Mouse (Mus musculus): Measurements from ENCODE around the gene Trpc1. TPM values are rescaled to one million over a fixed set of nuclear protein-coding genes. Genes with fewer than 3 reads are reported as not detected.
A peak's percentile ranks its signal among the peaks of the same experiment; 100 is the strongest.

The Trpc1 gene
- total RNA-seq, 1 experiment = 2.5 TPM

GRCm38 (mm10) chr9:95696581-95696980 lies 53.6 kb downstream of the Trpc1 start:
- TF ChIP-seq CHD2 (IDR thresholded peaks at IDR 0.05; ENCODE audit: low read depth, low read length) = no peak
- no peak for TF ChIP-seq MAFK (IDR thresholded peaks at IDR 0.05; ENCODE audit: insufficient read depth, low read depth, low read length)
- no peak for TF ChIP-seq ZNF384 (IDR thresholded peaks at IDR 0.05; ENCODE audit: low read depth, low read length)
- TF ChIP-seq ZC3H11A (IDR thresholded peaks at IDR 0.05; ENCODE audit: borderline replicate concordance, low read depth, low read length) = no peak
- no peak for TF ChIP-seq HCFC1 (IDR thresholded peaks at IDR 0.05; ENCODE audit: borderline replicate concordance, insufficient read depth, low read length)
- Histone ChIP-seq H3K36me3 (ENCODE audit: control insufficient read depth, insufficient read depth, low read length, poor library complexity, severe bottlenecking) (peaks cover 2% of the 10 kb centered on the region), H3K9me3 (ENCODE audit: control insufficient read depth, insufficient read depth, low read depth, low read length) (no peaks in the 10 kb centered on the region), H3K27ac (ENCODE audit: insufficient read depth, low read depth, low read length, poor library complexity, severe bottlenecking) (no peak overlapping the region), H3K9ac (ENCODE audit: insufficient read depth, low read depth, low read length, poor library complexity, severe bottlenecking) (no peak overlapping the region), H3K4me1 (ENCODE audit: control insufficient read depth in 2 of 2, insufficient read depth in 2 of 2, low read length in 2 of 2, poor library complexity in 1 of 2) (no peaks in the 10 kb centered on the region), H3K4me3 (ENCODE audit: insufficient read depth in 1 of 2, low read depth in 1 of 2, low read length in 2 of 2, poor library complexity in 1 of 2, severe bottlenecking in 1 of 2) (no peak overlapping the region)
- in situ Hi-C loops (cut with MboI; ENCODE audit: low sequenced_read_pairs in 2 of 2, unreplicated experiment in 2 of 2) = loop anchor here in 1 of 2 experiments (10.0 kb wide), 1 partner anchor 162 kb away; no protein-coding TSS in a partner anchor
- no peak for DNase-seq (ENCODE audit: low read depth, low spot score)

- Histone ChIP-seq H3K4me1 (ENCODE audit: control insufficient read depth in 2 of 2, insufficient read depth in 2 of 2, low read length in 2 of 2, poor library complexity in 1 of 2) (no peaks in the 10 kb centered on the region), H3K9me3 (ENCODE audit: control insufficient read depth, insufficient read depth, low read depth, low read length) (no peaks in the 10 kb centered on the region), H3K9ac (ENCODE audit: insufficient read depth, low read depth, low read length, poor library complexity, severe bottlenecking) (no peak overlapping the region), H3K27ac (ENCODE audit: insufficient read depth, low read depth, low read length, poor library complexity, severe bottlenecking) (no peak overlapping the region), H3K36me3 (ENCODE audit: control insufficient read depth, insufficient read depth, low read length, poor library complexity, severe bottlenecking) (peaks cover 2% of the 10 kb centered on the region), H3K4me3 (ENCODE audit: insufficient read depth in 1 of 2, low read depth in 1 of 2, low read length in 2 of 2, poor library complexity in 1 of 2, severe bottlenecking in 1 of 2) (no peak overlapping the region)
- DNase-seq (ENCODE audit: low read depth, low spot score) = no peak
- TF ChIP-seq CHD2 (IDR thresholded peaks at IDR 0.05; ENCODE audit: low read depth, low read length) = no peak
- peak; percentile 12; the same call in 1 of the 2 replicates for TF ChIP-seq ZNF384 (IDR thresholded peaks at IDR 0.05; ENCODE audit: low read depth, low read length)
- TF ChIP-seq ZC3H11A (IDR thresholded peaks at IDR 0.05; ENCODE audit: borderline replicate concordance, low read depth, low read length) = no peak
- TF ChIP-seq MAFK (IDR thresholded peaks at IDR 0.05; ENCODE audit: insufficient read depth, low read depth, low read length) = no peak
- TF ChIP-seq HCFC1 (IDR thresholded peaks at IDR 0.05; ENCODE audit: borderline replicate concordance, insufficient read depth, low read length) = no peak
- in situ Hi-C loops (cut with MboI; ENCODE audit: low sequenced_read_pairs in 2 of 2, unreplicated experiment in 2 of 2) = loop anchor here in 1 of 2 experiments (10.0 kb wide), 1 partner anchor 160 kb away; no protein-coding TSS in a partner anchor
Observed at GRCm38 (mm10) chr9:95695023-95695422, 55.2 kb downstream of the Trpc1 start.

- Histone ChIP-seq H3K27ac (ENCODE audit: insufficient read depth, low read depth, low read length, poor library complexity, severe bottlenecking) (no peak overlapping the region), H3K36me3 (ENCODE audit: control insufficient read depth, insufficient read depth, low read length, poor library complexity, severe bottlenecking) (peaks cover 2% of the 10 kb centered on the region), H3K4me1 (ENCODE audit: control insufficient read depth in 2 of 2, insufficient read depth in 2 of 2, low read length in 2 of 2, poor library complexity in 1 of 2) (no peaks in the 10 kb centered on the region), H3K9me3 (ENCODE audit: control insufficient read depth, insufficient read depth, low read depth, low read length) (no peaks in the 10 kb centered on the region), H3K4me3 (ENCODE audit: insufficient read depth in 1 of 2, low read depth in 1 of 2, low read length in 2 of 2, poor library complexity in 1 of 2, severe bottlenecking in 1 of 2) (no peak overlapping the region), H3K9ac (ENCODE audit: insufficient read depth, low read depth, low read length, poor library complexity, severe bottlenecking) (no peak overlapping the region)
- TF ChIP-seq ZC3H11A (IDR thresholded peaks at IDR 0.05; ENCODE audit: borderline replicate concordance, low read depth, low read length) (no peak), MAFK (IDR thresholded peaks at IDR 0.05; ENCODE audit: insufficient read depth, low read depth, low read length) (no peak), ZNF384 (IDR thresholded peaks at IDR 0.05; ENCODE audit: low read depth, low read length) (no peak), HCFC1 (IDR thresholded peaks at IDR 0.05; ENCODE audit: borderline replicate concordance, insufficient read depth, low read length) (no peak), CHD2 (IDR thresholded peaks at IDR 0.05; ENCODE audit: low read depth, low read length) (no peak)
- no peak for DNase-seq (ENCODE audit: low read depth, low spot score)
- in situ Hi-C loops (cut with MboI; ENCODE audit: low sequenced_read_pairs in 2 of 2, unreplicated experiment in 2 of 2) = loop anchor here in 1 of 2 experiments (10.0 kb wide), 1 partner anchor 160 kb away; no protein-coding TSS in a partner anchor
Observed at GRCm38 (mm10) chr9:95694526-95694925, 55.6 kb downstream of the Trpc1 start.

- no peak overlapping the region for H3K4me3 ChIP-seq (ENCODE audit: insufficient read depth in 1 of 2, low read depth in 1 of 2, low read length in 2 of 2, poor library complexity in 1 of 2, severe bottlenecking in 1 of 2)
- H3K36me3 ChIP-seq (ENCODE audit: control insufficient read depth, insufficient read depth, low read length, poor library complexity, severe bottlenecking) = peaks cover 2% of the 10 kb centered on the region
- no peak for DNase-seq (ENCODE audit: low read depth, low spot score)
- H3K4me1 ChIP-seq (ENCODE audit: control insufficient read depth in 2 of 2, insufficient read depth in 2 of 2, low read length in 2 of 2, poor library complexity in 1 of 2) = no peaks in the 10 kb centered on the region
- H3K9ac ChIP-seq (ENCODE audit: insufficient read depth, low read depth, low read length, poor library complexity, severe bottlenecking) = no peak overlapping the region
- TF ChIP-seq CHD2 (IDR thresholded peaks at IDR 0.05; ENCODE audit: low read depth, low read length) (no peak), ZNF384 (IDR thresholded peaks at IDR 0.05; ENCODE audit: low read depth, low read length) (no peak), MAFK (IDR thresholded peaks at IDR 0.05; ENCODE audit: insufficient read depth, low read depth, low read length) (no peak), ZC3H11A (IDR thresholded peaks at IDR 0.05; ENCODE audit: borderline replicate concordance, low read depth, low read length) (no peak), HCFC1 (IDR thresholded peaks at IDR 0.05; ENCODE audit: borderline replicate concordance, insufficient read depth, low read length) (no peak)
- in situ Hi-C loops (cut with MboI; ENCODE audit: low sequenced_read_pairs in 2 of 2, unreplicated experiment in 2 of 2) = loop anchor here in 1 of 2 experiments (10.0 kb wide), 1 partner anchor 159 kb away; no protein-coding TSS in a partner anchor
- no peak overlapping the region for H3K27ac ChIP-seq (ENCODE audit: insufficient read depth, low read depth, low read length, poor library complexity, severe bottlenecking)
- no peaks in the 10 kb centered on the region for H3K9me3 ChIP-seq (ENCODE audit: control insufficient read depth, insufficient read depth, low read depth, low read length)
Observed at GRCm38 (mm10) chr9:95693528-95694100, 56.6 kb downstream of the Trpc1 start.

Data from ES-E14 (cell line).